Mouse (Mus musculus): ENCODE results near the gene Uhrf2. TPM values are rescaled to one million over a fixed set of nuclear protein-coding genes. Genes with fewer than 3 reads are reported as not detected.

Uhrf2 gene
- polyA plus RNA-seq, 1 experiment from 2014 or later = 49.5 TPM

DNA sequence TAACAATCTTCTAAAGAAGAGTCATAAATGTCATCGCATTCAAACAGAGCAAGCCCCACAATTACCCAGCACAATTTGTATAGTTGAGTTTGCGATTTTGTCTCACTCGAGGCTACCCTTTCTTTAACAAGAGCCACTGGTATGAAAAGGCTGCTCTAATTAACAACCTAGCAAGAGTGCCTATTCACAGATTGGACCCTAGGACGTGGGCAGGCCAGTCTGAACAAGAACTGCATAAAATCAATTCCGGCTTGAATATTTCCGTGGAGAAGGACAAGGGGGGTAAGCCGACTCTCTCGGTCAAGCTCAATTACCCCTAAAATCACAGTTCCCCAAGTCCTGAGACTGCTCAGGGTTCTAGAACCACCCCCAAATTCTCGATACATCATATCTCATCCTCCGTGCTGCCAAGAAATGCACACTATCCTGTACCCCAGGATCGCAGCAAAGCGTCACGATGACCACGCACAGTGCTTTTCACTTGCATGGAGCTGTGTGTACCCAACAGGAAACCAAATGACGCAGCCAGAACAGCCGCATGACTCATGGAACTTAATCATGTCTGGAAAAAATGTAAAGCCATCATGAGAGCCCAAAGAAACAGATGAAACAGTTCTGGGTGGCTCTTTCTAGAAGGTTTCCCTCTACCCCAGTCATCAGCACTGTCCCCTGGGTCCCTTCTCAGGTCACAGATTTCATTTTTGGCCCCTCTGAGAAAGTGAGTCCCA, 82.8 kb downstream of the Uhrf2 start:
- H3K27ac ChIP-seq (replicated peaks) = no peak overlapping the region
- no peaks in the 10 kb centered on the region for H3K27me3 ChIP-seq
- H3K9me3 ChIP-seq = no peaks in the 10 kb centered on the region
- no peaks in the 10 kb centered on the region for H3K36me3 ChIP-seq
- H3K4me3 ChIP-seq = no peak overlapping the region
- H3K4me1 ChIP-seq (replicated peaks) = peaks cover 45% of the 10 kb centered on the region
- no peak overlapping the region for H3K4me2 ChIP-seq
- 82% methylated on average over 16 of the region's 16 CpGs for WGBS
- H3K9ac ChIP-seq = no peak overlapping the region
- no peak for ATAC-seq (ENCODE audit: low FRiP score, low read depth)

DNA sequence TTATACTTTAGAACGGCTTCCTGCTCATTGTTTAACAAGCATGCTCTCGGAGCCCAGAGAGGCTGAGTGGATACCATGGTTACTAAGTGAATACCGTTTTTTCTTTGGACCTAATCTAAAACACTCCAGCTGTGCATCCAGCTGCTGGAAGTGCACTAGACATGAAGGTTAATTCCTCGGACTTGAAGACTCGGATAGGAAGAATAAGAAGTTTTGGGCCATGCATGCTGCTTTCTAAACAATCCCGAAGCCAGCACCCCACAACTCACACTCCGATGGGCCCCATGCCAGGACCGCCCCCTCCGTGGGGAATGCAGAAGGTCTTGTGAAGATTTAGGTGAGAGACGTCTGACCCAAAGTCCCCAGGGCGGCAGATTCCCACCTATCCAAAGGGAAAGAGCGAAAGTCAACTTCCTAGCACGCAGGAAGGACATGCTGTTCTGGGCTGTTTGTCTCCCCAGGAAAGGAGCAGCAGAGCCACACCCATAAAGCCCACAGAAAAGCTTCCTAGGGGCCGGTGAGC, 84.7 kb downstream of the Uhrf2 start:
- peaks cover 43% of the 10 kb centered on the region for H3K4me1 ChIP-seq (replicated peaks)
- H3K27ac ChIP-seq (replicated peaks) = 0 out of 2 replicates have a peak overlapping the region, but pooled peaks have one; percentile 23
- peak overlapping the region; percentile 18 for H3K4me2 ChIP-seq
- no peak for ATAC-seq (ENCODE audit: low FRiP score, low read depth)
- 44% methylated on average over 14 of the region's 14 CpGs for whole genome bisulfite sequencing
- H3K27me3 ChIP-seq = no peaks in the 10 kb centered on the region
- no peaks in the 10 kb centered on the region for H3K9me3 ChIP-seq
- no peak overlapping the region for H3K4me3 ChIP-seq
- H3K36me3 ChIP-seq = no peaks in the 10 kb centered on the region
- no peak overlapping the region for H3K9ac ChIP-seq

DNA sequence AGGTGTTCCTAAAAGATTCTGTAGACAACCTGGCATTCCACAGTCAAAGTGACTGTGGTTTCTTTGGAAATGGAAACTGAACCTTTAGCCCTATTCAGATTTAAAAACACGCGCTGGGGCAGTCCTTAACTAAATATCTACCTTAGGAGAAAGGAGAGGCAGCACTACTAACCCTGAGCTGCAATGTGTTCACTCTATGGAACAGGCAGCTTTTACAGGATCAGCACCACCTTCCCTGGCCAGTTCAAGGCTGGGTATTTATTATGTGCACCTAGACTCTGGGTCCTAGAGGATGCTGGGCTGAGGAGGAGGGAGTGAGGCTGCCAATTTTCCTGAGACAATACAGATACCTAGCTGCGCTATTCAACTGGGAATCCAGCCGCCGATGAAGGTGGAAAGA, 85.3 kb downstream of the Uhrf2 start:
- H3K4me1 ChIP-seq (replicated peaks) = peaks cover 43% of the 10 kb centered on the region
- H3K4me2 ChIP-seq = no peak overlapping the region
- no peak overlapping the region for H3K27ac ChIP-seq (replicated peaks)
- H3K27me3 ChIP-seq = no peaks in the 10 kb centered on the region
- no peaks in the 10 kb centered on the region for H3K9me3 ChIP-seq
- 87% methylated on average over 5 of the region's 5 CpGs for WGBS
- H3K36me3 ChIP-seq = no peaks in the 10 kb centered on the region
- H3K4me3 ChIP-seq = no peak overlapping the region
- H3K9ac ChIP-seq = no peak overlapping the region
- no peak for ATAC-seq (ENCODE audit: low FRiP score, low read depth)

DNA sequence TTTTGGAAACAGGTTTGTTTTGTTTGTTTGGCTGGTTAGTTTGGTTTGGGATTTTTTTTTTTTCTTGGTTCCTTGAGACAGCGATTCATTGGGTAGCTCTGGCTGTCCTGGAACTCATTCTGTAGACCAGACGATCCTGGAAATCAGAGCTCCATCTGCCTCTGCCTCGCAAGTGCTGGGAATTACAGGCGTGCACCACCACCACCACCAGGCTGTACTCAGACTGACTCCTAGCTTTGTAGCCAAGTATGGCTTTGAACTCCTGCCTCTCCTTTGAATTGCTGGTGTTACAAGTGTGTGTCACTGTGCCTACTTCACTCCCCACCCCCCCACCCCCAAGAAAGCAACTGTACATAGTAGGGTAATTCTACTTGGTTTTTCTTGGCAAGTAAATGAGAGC, 86.9 kb downstream of the Uhrf2 start:
- H3K27ac ChIP-seq (replicated peaks) = peak overlapping the region; percentile 77
- H3K9me3 ChIP-seq = no peaks in the 10 kb centered on the region
- no peak for ATAC-seq (ENCODE audit: low FRiP score, low read depth)
- WGBS = 56% methylated on average over 4 of the region's 4 CpGs
- no peak overlapping the region for H3K4me3 ChIP-seq
- peaks cover 43% of the 10 kb centered on the region for H3K4me1 ChIP-seq (replicated peaks)
- no peak overlapping the region for H3K9ac ChIP-seq
- H3K36me3 ChIP-seq = no peaks in the 10 kb centered on the region
- H3K4me2 ChIP-seq = peak overlapping the region; percentile 7; the same call in 1 of the 2 replicates
- no peaks in the 10 kb centered on the region for H3K27me3 ChIP-seq

DNA sequence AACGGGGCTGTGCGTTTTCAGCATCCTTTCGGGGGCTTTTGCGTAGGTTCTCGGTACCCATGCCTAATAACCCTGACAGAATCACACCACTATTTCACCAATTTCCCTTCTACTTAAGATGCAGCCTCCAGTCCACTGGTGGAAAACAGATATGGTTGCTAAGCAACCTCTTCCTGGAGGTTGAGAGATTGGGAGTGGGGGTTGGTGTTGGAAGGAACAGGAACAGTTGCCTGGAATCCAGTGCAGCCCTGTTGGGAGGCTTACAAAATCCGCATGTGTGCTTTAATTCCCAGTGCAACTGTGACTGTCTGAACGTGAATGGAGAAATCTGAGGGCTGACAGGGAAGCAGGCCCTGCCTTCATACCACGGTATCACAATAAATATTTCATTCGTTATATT, 87.5 kb downstream of the Uhrf2 start:
- ATAC-seq (ENCODE audit: low FRiP score, low read depth) = peak; percentile 81
- 16% methylated on average over 9 of the region's 9 CpGs for WGBS
- peaks cover 43% of the 10 kb centered on the region for H3K4me1 ChIP-seq (replicated peaks)

DNA sequence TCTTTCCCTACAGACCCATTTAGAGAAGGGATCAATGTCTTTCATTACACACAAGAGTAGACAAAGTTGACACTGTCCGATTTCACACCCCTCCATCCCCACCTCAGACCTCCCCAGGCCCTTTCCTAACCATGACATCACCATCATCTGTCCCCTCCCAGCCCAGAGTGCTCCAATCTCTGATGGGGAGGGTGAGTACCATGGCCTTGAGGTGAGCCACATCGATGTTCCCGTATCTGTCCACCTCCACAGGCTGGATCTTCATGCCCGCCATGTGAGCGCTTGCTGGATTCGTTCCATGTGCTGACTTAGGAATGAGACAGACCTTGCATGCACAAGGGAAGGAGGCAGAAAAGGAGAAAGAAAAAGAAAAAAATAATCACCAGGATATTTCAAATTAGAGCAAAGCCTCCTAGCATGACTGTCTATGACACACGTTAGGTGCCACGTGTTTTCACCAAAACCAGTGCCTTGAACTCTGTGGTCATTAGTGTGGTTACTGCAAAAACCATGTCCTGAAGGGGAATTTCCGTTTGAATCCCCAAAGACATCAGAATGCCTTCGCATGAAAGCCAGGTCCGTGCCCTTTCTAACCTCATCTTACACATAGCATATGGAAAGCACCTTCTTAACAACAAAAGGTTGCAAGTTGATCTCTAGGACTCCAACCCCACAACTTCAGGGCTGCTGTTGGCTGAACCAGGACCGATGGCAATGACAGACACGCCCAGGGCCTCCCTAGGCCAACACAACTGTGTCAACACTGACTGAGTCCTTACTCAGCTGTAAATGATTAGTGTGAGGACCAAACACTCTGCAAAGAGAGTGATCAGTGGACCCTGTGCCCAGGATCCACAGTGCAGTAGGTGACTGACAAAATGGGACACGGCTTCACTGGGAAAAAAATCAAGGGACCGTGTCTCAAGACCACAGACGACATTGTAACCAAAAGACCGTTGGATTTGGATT, 88.3 kb downstream of the Uhrf2 start:
- no peaks in the 10 kb centered on the region for H3K27me3 ChIP-seq
- peak overlapping the region; percentile 77 for H3K27ac ChIP-seq (replicated peaks)
- WGBS = 76% methylated on average over 17 of the region's 17 CpGs
- no peak overlapping the region for H3K4me2 ChIP-seq
- no peaks in the 10 kb centered on the region for H3K36me3 ChIP-seq
- ATAC-seq (ENCODE audit: low FRiP score, low read depth) = peak; percentile 40; the same call in 1 of the 2 replicates
- H3K4me1 ChIP-seq (replicated peaks) = peaks cover 43% of the 10 kb centered on the region
- H3K9me3 ChIP-seq = no peaks in the 10 kb centered on the region
- no peak overlapping the region for H3K4me3 ChIP-seq
- no peak overlapping the region for H3K9ac ChIP-seq

More for the DNA sequence above, 87.5 kb downstream of the Uhrf2 start:
- peak overlapping the region; percentile 77 for H3K27ac ChIP-seq (replicated peaks)
- H3K27me3 ChIP-seq = no peaks in the 10 kb centered on the region
- H3K4me2 ChIP-seq = peak overlapping the region; percentile 7; the same call in 1 of the 2 replicates
- H3K9me3 ChIP-seq = no peaks in the 10 kb centered on the region
- H3K4me3 ChIP-seq = no peak overlapping the region
- H3K9ac ChIP-seq = no peak overlapping the region
- no peaks in the 10 kb centered on the region for H3K36me3 ChIP-seq

GRCm38 (mm10) chr19:30124999-30125669, 94.8 kb downstream of the Uhrf2 start:
- no peaks in the 10 kb centered on the region for H3K36me3 ChIP-seq
- H3K4me2 ChIP-seq = no peak overlapping the region
- no peak overlapping the region for H3K4me3 ChIP-seq
- peaks cover 5% of the 10 kb centered on the region; the same call in 1 of the 2 replicates for H3K4me1 ChIP-seq (replicated peaks)
- no peak overlapping the region for H3K9ac ChIP-seq
- no peak overlapping the region for H3K27ac ChIP-seq (replicated peaks)
- no peak for ATAC-seq (ENCODE audit: low FRiP score, low read depth)
- WGBS = 46% methylated on average over 7 of the region's 7 CpGs
- no peaks in the 10 kb centered on the region for H3K9me3 ChIP-seq
- no peaks in the 10 kb centered on the region for H3K27me3 ChIP-seq

- Histone ChIP-seq H3K4me3 (no peak overlapping the region), H3K9me3 (no peaks in the 10 kb centered on the region), H3K4me2 (no peak overlapping the region), H3K27ac (replicated peaks) (no peak overlapping the region), H3K27me3 (no peaks in the 10 kb centered on the region), H3K9ac (no peak overlapping the region), H3K4me1 (replicated peaks) (peaks cover 5% of the 10 kb centered on the region; the same call in 1 of the 2 replicates), H3K36me3 (no peaks in the 10 kb centered on the region)
- no peak for ATAC-seq (ENCODE audit: low FRiP score, low read depth)
- WGBS = 66% methylated on average over 7 of the region's 7 CpGs
These were observed 95.4 kb downstream of the Uhrf2 start for GRCm38 (mm10) chr19:30125670-30126059.

- Histone ChIP-seq H3K9me3 (no peaks in the 10 kb centered on the region), H3K27me3 (no peaks in the 10 kb centered on the region), H3K4me1 (replicated peaks) (peaks cover 5% of the 10 kb centered on the region; the same call in 1 of the 2 replicates), H3K4me3 (no peak overlapping the region), H3K36me3 (no peaks in the 10 kb centered on the region), H3K9ac (no peak overlapping the region), H3K4me2 (no peak overlapping the region), H3K27ac (replicated peaks) (no peak overlapping the region)
- peak; percentile 77 for ATAC-seq (ENCODE audit: low FRiP score, low read depth)
- WGBS = 78% methylated on average over 4 of the region's 4 CpGs
These were observed 97.9 kb downstream of the Uhrf2 start for GRCm38 (mm10) chr19:30128177-30128576.

GRCm38 (mm10) chr19:30136308-30136707, 106.0 kb downstream of the Uhrf2 start:
- Histone ChIP-seq H3K4me3 (no peak overlapping the region), H3K9ac (no peak overlapping the region), H3K9me3 (no peaks in the 10 kb centered on the region), H3K36me3 (no peaks in the 10 kb centered on the region), H3K27ac (replicated peaks) (no peak overlapping the region), H3K27me3 (no peaks in the 10 kb centered on the region), H3K4me2 (no peak overlapping the region), H3K4me1 (replicated peaks) (no peaks in the 10 kb centered on the region)
- ATAC-seq (ENCODE audit: low FRiP score, low read depth) = no peak
- WGBS = 81% methylated on average over 1 of the region's 1 CpGs

Measured in hindbrain, embryonic 15.5 days (tissue).